Mouse (Mus musculus): ENCODE results near the gene 4922502D21Rik.

- no peak for TF ChIP-seq POLR2A (IDR thresholded peaks at IDR 0.05; ENCODE audit: extremely low read depth, insufficient read depth, low read length)
- no peak for TF ChIP-seq CTCF (IDR thresholded peaks at IDR 0.05; ENCODE audit: low read depth, low read length)
Observed at GRCm38 (mm10) chr6:129331610-129332009, at the start of gene 4922502D21Rik.
